Mouse (Mus musculus) left cerebral cortex, adult 2 months (tissue): ENCODE measurements at regions not wholly inside any gene's neighbourhood (a gene's known extent, or its start where the extent isn't known, plus 50 kb on each side); places are given as distances from the start of the nearest gene placed in this dataset.

Experiments used
- DNase-seq, 2 experiments: peaks; one replicate each; pipeline ENCODE4 v3.0.0; 2021 to 2022; ENCODE audit warnings: low spot score in 2 of 2, mixed read lengths in 1 of 2; ENCODE audit errors: extremely low spot score in 1 of 2
- H3K27ac ChIP-seq: fragments of 200-600 bp; 2 replicates; pipeline ENCODE4 v1.8.1; 2022
- H3K4me3 ChIP-seq: fragments of 200-600 bp; 2 replicates; pipeline ENCODE4 v1.8.1; 2022
- CTCF ChIP-seq: fragments of 200-600 bp; IDR thresholded peaks from 2 replicates; pipeline ENCODE4 v1.8.1; 2022; ENCODE audit warnings: antibody characterized with exemption, mild to moderate bottlenecking, moderate library complexity
- intact Hi-C: fragments of 180-260 bp; cut with DNase I; formaldehyde crosslinking; loops from one replicate; pipeline ENCODE4 v1.15.1; 2025

DNA sequence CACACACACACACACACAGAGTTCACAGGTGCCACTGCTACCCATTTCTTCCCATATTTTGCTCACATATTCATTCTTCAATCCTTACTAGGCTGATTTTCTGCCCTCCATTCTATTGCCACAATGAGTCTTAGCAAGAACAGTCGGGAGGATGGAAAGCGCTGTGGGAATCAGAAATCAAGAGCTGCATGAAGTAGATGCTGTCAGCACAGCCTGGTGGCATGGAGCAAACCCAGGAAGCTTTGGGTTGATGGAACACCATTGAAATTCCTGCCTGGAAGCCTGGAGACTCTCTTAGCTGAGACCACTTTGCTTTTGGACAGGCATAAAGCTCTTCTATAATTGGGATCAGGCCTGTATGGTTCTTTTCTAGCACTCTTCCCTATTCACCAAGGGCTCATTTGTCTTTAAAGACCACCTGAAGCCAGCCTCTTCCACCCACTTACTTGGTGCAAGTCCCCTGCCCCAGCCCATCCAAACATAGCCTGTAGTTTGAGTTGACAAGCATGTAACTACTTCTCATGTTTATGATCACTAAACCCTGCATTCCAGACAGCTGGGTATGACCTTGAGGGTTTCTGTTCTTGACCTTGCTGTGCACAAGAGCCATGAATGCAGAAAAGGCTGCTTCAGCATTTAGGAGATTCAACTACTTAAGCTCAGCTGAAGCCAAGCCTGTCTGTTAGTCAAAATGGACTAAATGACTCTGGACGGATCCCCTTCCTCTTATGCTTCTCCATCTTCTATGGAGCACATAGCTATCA, 537.4 kb downstream of the Slc4a3 start:
- TF ChIP-seq CTCF: no peak
- no peak for DNase-seq
- H3K27ac ChIP-seq: no peak overlapping the region
- H3K4me3 ChIP-seq: no peak overlapping the region
- intact Hi-C loops: no loop called here

DNA sequence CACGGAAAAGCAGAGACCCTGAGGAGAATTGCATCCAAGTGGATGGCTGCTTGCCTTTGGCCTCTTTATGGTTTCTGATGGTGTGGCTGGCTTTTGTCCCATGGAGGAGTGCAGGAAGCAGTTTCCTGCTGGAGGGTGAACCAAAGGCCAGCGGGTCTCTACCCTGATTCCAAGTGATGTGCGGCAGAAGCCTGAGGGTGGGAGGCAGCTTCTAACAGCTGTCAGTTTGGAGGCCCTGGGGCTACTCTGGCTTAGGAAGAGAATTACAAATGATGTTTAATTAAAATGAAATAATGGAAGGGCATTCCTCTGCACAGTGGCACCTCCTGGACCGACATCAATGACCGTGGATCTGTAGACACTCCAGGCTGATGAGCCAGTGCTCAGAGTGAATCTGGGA, 545.0 kb downstream of the Slc4a3 start:
- Histone ChIP-seq H3K4me3 (no peak overlapping the region), H3K27ac (no peak overlapping the region)
- intact Hi-C loops: no loop called here
- no peak for TF ChIP-seq CTCF
- no peak for DNase-seq

DNA sequence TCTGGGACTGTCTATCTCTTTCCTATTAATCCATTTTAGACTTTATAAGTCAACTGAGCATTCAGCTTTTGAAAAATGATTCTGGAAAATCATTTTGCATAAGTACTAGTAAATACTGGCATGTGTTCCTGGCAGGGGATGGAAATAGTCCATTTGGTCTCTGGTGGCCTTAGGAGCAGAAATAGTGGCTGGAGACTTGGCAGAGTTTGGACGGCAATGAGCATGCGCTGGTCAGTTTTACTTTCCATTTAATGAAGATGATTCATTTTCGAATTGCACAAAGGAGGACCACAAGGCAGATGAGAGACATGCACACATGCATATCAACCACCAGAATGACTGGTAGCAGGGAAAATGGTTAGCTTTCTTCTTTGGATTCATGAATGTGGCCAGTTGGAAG, 567.2 kb downstream of the Slc4a3 start:
- TF ChIP-seq CTCF: no peak
- intact Hi-C loops: no loop called here
- DNase-seq: no peak

DNA sequence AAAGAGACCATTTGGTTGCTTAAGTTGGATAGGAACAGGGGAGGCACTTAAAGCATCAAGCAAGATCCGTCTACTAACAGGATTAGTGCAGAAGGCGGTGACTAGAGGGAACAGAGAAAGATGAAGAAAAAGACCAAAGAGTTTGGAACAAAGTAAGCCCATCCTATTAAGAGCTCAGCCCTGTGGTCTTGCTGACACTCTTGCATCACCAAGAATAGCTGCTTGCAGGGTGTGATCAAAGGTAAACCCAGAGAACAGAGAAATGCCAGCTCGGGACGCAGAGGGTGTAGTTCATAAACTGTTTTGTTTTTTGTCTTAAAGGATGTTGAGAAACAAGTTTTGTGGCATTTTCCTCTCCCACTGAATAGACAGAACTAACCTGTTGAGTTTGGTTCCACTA, 574.8 kb downstream of the Slc4a3 start:
- Histone ChIP-seq H3K27ac (no peak overlapping the region), H3K4me3 (no peak overlapping the region)
- TF ChIP-seq CTCF: no peak
- DNase-seq: no peak
- intact Hi-C loops: no loop called here

More for the DNA sequence above, 567.2 kb downstream of the Slc4a3 start:
- Histone ChIP-seq H3K4me3 (no peak overlapping the region), H3K27ac (no peak overlapping the region)

DNA sequence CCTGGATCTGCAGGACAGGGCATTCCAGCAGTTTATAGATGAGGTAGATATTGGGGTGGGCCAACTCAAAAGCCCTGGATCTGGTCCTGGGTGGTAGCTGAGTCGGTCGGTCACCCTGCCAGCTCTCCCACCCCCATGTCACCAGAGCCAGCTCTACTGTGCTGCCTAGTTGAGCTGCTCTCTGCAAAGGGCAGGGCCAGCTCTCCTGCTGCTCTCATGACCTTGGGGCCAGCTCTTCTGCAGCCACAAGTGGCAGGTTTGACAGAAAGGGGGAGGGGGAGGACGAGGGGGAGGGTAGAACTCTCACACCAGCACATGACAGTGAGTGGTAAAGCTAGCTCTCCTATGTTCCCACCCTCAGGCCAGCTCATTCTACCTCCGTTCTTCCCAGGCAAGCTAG, 584.3 kb downstream of the Slc4a3 start:
- intact Hi-C loops: no loop called here
- DNase-seq: no peak
- TF ChIP-seq CTCF: no peak
- H3K27ac ChIP-seq: no peak overlapping the region
- no peak overlapping the region for H3K4me3 ChIP-seq

DNA sequence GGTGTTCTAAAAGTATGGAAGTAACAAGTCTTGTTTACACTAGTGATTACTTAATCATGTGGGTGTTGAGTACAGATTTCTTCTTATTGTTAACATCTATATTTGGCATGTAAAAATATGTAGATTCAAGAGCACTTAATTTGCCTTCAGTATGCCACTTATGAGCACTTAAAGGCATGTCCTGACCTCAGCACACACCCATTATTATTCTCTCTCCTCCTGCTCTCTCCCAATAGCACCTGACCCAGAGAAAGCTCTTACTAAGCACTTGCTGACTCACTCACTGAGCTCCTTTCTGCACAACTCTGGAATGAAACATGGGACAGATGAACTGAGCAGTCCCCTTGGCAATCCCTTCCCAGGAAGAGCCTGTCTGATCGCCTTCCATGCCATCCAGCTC, 590.7 kb downstream of the Slc4a3 start:
- no peak for TF ChIP-seq CTCF
- Histone ChIP-seq H3K27ac (no peak overlapping the region), H3K4me3 (no peak overlapping the region)
- no peak for DNase-seq
- intact Hi-C loops: no loop called here

DNA sequence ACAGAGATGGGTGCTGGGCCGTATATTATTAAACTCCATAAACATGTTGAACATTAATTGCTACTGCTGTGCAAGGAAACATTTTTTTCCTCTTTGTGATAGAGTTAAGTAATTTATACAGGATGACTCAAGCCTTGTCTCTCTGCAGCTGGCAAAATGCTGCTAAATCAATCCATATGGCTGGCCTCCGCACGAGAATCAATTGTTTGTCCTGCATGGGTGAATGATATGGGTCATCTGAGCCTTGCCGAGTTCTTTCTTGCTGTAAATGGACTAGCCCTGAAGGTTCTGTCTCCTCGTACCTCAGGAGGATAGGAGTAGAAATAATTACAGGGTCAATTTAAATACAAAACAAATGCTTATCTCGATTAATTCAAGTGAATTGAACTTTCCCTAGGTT, 591.6 kb downstream of the Slc4a3 start:
- no peak overlapping the region for H3K4me3 ChIP-seq
- no peak overlapping the region for H3K27ac ChIP-seq
- TF ChIP-seq CTCF: no peak
- intact Hi-C loops: no loop called here
- no peak for DNase-seq

DNA sequence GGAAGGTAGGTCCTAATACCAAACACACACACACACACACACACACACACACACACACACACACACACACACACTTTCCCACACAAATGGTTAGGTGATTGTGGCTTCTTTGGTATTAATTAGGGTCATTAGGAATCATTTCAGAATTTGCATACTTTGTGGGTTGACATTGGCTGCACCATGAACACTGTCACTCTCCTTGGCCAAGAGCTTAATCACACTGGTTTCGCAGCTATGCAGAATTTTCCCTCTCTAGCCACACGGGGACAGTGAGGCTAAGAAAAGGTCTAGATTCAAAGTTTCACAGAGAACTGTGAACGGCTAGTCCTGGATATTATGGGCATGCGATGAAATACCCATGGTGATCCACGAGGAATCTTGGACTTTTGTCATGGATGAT, 597.5 kb downstream of the Slc4a3 start:
- H3K4me3 ChIP-seq: no peak overlapping the region
- no peak overlapping the region for H3K27ac ChIP-seq
- TF ChIP-seq CTCF: no peak; the same call in 1 of the 2 replicates
- DNase-seq: no peak
- intact Hi-C loops: loop anchor here (10.0 kb wide), 1 partner anchor 1371 kb away; the partner anchor contains the start of gene Epha4

DNA sequence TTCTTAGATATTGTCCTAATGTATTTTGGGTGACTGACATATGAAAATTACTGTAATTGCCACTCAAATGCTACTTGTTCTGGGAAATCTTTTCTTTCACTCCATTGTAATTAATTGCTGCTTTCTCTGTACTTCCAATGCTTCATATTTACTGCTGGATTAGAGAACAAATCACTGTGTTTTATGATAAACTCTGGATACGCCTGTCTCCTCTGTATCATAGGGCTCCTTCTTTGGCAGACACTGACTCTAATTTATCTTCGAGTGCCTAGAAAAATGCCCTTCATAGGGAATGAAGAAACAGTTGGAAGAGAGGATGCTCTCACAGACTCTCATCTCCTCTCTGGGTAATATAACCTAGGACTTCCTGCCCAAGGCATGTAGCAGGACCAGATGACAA, 602.9 kb downstream of the Slc4a3 start:
- Histone ChIP-seq H3K4me3 (no peak overlapping the region), H3K27ac (no peak overlapping the region)
- intact Hi-C loops: loop anchor here (10.0 kb wide), 1 partner anchor 1366 kb away; the partner anchor contains the start of gene Epha4
- DNase-seq: no peak
- no peak for TF ChIP-seq CTCF

DNA sequence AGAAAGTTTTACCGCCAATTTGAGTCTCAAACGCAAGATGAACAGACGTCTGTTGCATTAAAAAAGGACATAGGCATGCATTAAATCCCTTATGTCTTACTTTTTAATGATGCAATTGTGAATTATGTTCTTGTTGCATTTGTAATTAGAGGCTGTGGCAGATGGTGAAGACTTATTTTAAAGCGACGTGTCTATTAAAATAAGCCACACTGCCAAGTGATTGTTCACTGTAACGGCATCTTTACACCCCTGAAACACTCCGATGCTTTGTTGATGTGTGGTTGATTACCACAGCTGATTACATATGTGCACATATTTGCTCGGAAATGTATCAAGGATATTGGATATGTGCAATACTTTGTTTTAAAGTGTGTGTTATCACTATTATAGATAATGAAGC, 610.2 kb downstream of the Slc4a3 start:
- Histone ChIP-seq H3K27ac (no peak overlapping the region), H3K4me3 (no peak overlapping the region)
- no peak for TF ChIP-seq CTCF
- intact Hi-C loops: loop anchor here (2.0 kb wide), 1 partner anchor 271 kb away; no protein-coding TSS in a partner anchor
- no peak for DNase-seq

DNA sequence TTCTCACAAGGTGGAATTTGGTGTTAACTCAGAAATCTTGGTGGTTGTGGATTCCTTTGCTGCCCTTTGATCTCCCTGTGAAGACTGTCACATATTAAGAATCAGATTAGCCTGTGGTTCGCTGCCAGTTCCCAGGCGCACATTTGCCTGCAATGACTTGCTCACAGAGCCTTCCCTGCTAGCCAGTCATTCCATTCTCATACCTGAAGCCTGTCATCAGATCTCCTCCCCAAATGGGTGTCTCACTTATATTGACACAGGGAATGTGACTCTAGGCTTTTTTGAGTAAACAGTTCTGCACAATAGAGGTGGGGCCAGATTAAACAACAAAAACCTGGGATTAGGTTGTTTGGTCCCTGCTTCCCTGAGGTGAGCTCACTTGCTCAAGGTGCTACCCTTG, 621.4 kb downstream of the Slc4a3 start:
- DNase-seq: no peak
- no peak overlapping the region for H3K27ac ChIP-seq
- H3K4me3 ChIP-seq: no peak overlapping the region
- intact Hi-C loops: no loop called here
- no peak for TF ChIP-seq CTCF

DNA sequence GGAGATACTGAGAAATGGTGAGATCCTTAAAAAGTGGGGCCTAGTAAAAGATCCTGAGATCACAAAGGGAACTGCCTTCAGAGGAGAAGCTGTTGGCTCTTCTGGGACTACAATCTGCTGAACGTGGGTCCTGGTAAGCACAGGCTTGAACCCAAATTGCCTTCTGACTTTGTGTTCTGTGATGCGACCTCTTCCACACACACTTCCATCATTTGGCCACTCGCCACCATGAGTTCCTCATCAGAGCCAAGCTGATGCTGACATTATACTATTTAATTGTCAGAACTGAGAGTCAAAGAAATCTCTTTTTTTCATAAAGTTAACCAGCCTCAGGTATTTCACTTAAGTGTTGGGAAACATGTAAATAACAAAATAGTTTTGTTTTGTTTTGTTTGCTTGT, 635.1 kb downstream of the Slc4a3 start:
- DNase-seq: no peak
- no peak for TF ChIP-seq CTCF
- no peak overlapping the region for H3K27ac ChIP-seq
- no peak overlapping the region for H3K4me3 ChIP-seq
- intact Hi-C loops: no loop called here

DNA sequence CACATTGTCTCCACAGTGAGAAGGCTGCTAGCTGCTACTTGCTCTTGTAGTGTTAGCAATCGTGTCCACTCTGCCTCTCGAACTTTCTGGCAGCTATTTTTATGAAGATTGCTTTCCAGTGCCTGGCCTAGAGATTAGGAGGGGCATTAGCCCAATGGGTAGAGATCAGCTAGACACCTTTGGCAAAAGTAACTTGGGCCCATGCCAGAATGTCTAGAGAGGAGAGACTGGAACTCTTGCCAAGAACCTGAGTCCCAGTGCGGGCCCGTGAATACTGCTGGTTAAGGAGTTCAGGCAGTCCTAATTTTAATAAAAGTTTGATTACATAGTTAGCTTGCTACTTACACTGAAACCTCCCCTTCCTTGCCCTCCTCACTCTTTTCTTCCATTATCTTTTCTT, 648.8 kb downstream of the Slc4a3 start:
- Histone ChIP-seq H3K27ac (no peak overlapping the region), H3K4me3 (no peak overlapping the region)
- TF ChIP-seq CTCF: no peak
- intact Hi-C loops: no loop called here
- no peak for DNase-seq
